Mouse (Mus musculus) v-Abl transformed pro-B cells (cell line): ENCODE results near the gene Sowahc.

Experiments
- in situ Hi-C, 2 experiments: fragments of 400-800 bp; cut with MboI; formaldehyde crosslinking; loops; one replicate each; pipeline ENCODE4 v1.15.1; 2025; ENCODE audit not compliant: unreplicated experiment in 2 of 2

The Sowahc gene

GRCm38 (mm10) chr10:59221473-59222270 is at the start of gene Sowahc, which contains the start of gene Sept10:
TSS of gene Sowahc (plus strand) at chr10:59221953.
TSS of gene Sept10 (minus strand) at chr10:59221847.
- in situ Hi-C loops: no loop called here

DNA sequence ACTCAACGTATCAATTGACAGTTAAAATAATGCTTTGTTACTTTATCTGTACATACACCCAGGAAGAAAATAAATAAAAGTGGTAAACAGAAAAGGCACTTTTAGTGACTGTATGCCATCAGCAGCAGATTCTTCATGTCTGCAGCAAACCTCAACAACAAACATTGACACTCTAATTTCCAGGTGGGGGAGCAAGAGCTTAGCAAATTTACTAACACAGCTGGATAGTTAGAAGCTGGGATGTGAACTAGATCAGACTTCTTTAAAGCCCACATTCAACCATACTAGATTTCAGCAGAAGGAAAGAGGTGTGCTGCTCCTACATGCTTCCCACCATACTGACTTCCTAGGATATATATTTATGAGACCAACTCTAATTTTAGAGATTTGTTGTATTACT is 49.2 kb upstream of the Sowahc start:
- in situ Hi-C loops: loop anchor here in 1 of 2 experiments (25.0 kb wide), 1 partner anchor 810 kb away; no protein-coding TSS in a partner anchor

- in situ Hi-C loops: no loop called here
These were observed 42.1 kb upstream of the Sowahc start for GRCm38 (mm10) chr10:59179620-59180019.

DNA sequence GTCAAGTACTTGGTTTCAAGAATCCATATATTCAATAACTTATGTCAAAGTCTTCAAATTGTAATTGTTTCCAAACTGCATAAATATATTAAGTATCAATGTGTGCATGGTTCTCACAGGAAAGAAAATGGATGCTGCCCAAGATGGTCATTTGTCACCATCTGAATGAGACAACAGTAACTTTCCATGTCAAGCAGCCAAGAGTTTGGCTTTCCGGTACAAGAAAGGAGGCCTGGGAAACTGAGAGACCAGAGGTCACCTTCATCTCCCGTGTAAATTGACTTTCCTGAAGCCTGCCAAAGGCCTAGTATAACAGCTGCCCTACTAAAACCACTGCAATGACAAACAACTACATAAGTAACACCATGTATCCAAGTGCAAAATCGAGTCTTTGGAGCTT is 39.4 kb upstream of the Sowahc start:
- in situ Hi-C loops: no loop called here

DNA sequence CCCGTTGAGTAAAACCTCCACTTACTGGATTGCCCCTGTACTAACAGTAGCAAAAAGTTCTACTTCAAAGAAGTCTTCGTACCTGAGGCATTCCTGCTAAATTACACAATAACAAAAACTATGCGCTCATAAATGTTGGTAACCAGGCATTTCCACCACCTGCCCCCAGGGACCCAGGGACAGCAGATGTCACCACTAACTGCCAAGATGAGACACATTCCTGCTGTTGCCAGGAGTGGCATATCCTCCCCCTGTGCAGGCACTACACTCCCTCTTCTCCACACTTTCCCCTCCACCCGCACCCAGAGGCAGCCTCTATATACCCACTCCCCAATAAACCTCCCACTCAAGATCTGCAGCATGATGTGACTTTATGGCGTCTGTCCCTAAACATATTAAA is 26.9 kb upstream of the Sowahc start:
- in situ Hi-C loops: no loop called here

DNA sequence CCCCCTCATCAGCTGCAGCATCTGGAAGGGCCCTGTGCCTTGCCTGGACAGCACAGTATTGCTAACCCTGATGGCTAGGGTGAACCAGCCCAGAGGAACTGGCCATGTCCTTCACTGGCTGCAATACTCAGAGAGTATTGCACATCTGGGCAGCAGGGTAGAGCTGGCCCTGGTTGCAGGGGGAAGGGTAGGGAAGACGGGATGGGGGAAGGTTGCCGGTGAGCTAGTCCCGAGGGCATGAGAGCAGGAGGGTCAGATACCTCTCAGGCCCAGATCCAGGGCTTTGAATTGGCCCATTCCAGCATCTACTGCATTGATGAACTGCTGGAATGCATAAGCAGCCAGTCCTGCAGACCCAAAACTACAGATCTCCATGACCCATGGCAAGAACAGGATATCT is 25.0 kb upstream of the Sowahc start:
- in situ Hi-C loops: no loop called here

DNA sequence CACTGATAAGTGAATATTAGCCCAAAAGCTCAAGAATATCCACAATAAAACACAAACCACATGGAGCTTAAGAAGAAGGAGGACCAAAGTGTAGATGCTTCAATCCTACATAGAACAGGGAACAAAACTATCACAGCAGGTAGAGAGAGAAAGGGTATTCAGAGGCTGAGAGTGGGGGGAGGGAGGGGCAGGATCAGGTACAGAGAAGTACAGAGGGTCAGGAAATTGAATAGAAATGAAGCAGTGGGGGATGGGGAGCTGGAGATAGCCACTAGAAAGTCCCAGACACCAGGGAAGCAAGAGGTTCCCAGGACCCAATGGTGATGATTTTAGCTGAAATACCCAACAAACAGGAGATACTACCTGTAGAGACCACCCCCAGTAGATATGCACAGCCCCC is 21.7 kb upstream of the Sowahc start:
- in situ Hi-C loops: no loop called here

- in situ Hi-C loops: no loop called here
These were observed 805 bp upstream of the Sowahc start for GRCm38 (mm10) chr10:59220824-59221472.

DNA sequence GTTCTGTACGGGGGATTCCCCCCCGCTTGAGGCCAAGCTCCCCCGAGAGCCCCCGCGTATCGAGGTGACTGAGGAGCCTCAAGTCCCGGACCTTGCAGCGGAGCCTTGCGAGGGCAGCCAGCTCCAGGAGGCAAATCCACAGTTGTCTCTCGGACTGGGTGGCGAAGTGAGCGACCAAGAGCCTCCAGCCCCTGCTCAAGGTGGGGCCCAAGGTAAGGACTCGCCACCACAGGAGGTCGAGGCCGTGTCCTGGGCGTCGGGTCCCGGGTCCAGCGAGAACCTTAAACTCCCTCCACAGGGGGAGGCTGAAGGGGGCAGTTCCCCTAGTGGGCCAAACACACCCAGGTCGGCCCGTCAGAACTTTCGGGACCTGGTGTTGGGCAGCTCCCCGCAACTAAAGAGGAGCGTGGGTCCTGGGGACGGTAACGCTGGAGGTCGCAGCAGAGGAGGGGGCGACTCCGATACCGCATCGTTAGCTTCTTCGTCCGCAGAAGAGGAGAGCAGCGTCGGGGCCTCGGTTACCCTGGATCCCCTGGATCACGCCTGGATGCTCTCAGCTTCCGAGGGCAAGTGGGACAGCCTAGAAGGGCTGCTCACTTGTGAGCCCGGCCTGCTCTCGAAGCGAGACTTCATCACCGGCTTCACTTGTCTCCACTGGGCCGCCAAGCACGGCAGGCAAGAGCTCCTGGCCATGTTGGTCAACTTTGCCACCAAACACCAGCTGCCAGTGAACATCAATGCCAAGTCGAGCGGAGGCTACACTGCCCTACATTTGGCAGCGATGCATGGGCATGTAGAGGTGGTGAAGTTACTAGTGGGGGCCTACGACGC is 733 bp downstream of the Sowahc start:
- in situ Hi-C loops: no loop called here

DNA sequence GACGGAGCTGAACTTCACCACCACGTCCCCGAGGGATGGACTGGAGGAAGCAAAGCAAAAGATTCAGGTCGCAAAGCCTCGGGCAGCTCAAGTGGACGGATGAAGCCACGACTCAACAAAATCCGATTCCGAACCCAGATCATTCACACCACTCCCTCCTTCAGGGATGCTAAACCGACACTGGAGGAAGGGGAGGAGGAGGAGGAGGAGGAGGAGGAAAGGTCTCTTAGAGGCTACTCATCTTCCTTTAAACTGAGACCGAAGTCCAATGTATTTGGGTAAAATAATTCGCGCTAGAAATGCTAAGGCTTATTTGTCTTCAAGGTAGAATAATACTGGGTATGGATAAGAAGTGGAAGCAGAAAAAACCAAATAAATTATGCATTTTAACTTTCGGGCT is 1.5 kb downstream of the Sowahc start:
- in situ Hi-C loops: no loop called here

DNA sequence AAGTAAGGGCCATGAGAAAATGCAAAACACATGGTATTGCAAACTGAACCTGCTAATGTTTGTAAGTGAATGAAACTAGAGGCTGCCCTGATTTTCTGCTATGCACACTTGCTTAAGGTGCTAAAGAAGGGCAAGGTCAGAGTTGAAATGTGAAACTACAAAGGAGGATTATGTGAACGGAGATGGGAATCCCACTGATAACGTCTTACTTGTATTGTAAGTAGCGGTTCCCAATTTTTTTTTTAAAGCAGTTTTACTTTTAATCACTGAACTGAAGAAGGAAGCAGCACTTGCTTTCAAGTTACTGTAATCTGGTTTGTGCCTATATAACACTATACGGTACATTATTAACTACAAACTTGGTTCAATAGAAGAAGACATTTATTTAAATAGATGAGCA is 2.1 kb downstream of the Sowahc start:
- in situ Hi-C loops: no loop called here

- in situ Hi-C loops: no loop called here
These were observed 3.4 kb downstream of the Sowahc start for GRCm38 (mm10) chr10:59225137-59225536.

- in situ Hi-C loops: no loop called here
These were observed 7.6 kb downstream of the Sowahc start for GRCm38 (mm10) chr10:59229205-59229820.

DNA sequence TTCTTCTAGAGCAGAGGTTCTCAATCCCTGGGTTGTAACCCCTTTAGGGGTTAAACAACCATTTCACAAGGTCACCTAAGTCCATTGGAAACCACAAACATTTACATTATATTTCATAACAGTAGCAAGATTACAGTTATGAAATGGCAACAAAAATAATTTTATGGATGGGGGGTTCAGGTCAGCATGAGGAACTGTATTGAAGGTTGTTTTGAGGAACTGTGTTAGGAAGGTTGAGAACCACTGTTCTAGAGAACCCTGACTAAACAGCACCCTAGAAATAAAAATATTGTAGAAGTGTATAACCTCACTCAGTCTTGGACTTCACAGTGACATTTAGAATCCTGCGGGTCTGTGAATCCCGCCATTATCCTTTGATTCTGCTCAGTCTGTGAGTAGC is 13.5 kb downstream of the Sowahc start:
- in situ Hi-C loops: no loop called here

DNA sequence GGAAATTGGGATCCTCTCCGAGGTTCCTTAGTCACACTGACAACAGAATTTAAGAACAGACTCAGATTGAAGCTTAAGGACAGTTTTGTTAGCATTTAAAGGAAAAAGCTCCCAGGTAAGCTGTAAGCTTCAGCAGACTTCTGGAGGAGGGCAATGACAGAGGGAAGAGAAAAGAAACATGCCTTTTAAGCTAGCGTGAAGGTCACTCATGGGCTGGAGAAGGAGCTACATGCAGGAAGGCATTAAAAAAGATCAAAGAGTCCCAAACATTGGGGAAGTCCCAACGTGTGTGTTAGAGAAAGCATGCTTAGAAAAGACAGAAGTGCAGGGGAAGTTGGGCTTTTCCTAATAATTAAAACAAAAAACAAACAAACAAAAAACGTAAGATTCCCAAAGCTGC is 14.1 kb downstream of the Sowahc start:
- in situ Hi-C loops: no loop called here

GRCm38 (mm10) chr10:59236486-59236885 is 14.7 kb downstream of the Sowahc start:
- in situ Hi-C loops: no loop called here

DNA sequence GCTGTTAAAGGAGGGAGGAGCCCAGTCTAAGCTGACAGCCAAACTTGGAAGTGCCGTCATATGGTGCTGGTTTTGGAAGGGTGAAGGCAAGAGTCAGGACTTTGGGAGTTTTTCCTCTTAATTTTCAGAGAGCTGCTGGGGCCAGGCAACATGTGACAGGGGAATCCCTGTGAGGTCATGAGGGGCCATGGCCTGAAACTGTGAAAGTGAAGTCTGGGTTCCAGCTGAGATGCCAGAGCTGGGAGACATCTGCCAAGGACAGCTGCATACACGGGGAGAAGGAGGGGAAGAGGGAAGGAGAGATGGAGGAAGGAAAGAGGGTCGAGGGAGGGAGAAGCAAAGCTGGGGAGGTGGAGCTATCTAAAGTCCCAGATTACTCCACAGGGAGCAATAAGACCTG is 16.0 kb downstream of the Sowahc start:
- in situ Hi-C loops: no loop called here

DNA sequence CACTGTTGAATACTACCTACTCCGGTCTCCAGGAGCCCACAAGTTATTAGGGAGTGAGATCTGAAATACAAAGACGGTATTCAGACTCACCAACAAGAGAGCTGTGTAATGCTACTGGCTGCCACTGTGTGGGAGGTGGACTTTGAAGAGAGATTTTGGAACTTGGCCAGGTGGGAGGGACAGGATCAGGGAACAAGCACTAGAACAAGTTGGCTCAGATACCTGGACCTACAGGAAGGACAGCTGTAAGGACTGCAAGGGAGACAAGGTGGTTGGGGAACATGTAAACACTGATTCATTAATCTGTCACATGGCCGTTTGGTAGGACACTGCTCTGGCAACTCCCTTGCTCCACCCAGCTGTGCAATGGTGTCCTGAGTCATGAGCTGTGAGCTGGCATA is 19.4 kb downstream of the Sowahc start:
- in situ Hi-C loops: no loop called here

DNA sequence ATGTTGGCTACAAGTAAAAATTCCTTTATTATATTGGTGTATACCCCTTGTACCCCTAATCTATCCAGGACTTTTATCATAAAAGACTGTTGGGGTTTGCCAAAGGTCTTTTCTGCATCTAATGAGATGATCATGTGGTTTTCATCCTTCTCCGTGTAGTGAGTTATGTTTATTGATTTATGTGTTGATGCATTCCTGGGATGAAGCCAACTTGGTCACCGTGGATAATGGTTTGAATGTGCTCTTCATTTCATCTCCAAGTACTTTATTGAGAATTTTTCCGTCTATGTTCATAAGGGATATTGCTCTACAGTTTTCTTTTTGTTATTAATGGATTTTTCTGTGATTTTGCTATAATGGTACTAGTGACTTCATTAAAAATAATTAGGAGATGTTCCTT is 27.8 kb downstream of the Sowahc start:
- in situ Hi-C loops: no loop called here

DNA sequence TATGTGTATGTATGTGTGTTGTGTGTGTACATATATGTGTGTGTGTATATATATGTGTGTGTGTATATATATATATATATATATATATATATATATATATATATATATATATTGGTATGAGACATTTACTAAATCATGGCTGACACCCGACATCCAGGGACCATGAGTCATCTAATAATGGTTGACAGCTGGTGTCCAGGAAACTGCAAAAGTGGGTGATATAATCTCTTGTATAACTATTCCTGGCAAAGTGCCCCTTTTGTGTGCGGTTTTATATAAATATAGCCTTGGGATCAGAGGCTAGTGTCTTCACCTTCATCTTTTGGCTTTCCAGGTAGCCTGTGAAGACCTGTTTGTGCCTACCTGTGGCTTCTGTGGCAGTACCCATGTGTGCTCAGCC is 28.9 kb downstream of the Sowahc start:
- in situ Hi-C loops: no loop called here

DNA sequence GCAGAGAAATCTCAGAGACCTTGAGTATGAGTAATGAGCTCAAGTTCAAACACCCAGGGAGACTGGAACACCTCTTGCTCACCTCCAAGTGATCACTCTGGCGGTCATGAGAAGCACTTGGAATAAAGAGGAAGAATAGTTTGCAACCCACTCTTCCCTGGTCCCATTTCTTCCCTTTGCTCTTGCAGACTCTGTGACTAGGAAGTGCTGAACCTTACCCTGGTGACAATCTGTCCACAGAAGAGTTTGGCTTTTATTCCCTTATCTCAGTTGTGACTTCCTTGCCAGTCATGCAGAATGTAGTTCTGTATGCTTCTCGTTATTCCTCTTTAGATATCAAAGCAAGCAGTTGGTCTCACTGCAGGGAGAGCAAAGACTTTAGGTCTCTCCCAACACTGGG is 30.2 kb downstream of the Sowahc start:
- in situ Hi-C loops: no loop called here
